17 mouse cellular contexts compared by ENCODE assay signal in genomic region chr19:60146451-60147190, GRCm38 (mm10).
A peak's percentile ranks its signal among the peaks of the same experiment; 100 is the strongest.
DNase-seq lines count a peak whose midpoint lies in the region; ATAC-seq and TF ChIP-seq lines count a peak whose summit lies in the region.
"Had no signal": no experiment of that assay in that cellular context is flagged by ENCODE, and none has a peak within 500 bp of the region (broad histone marks: within the 10 kb centered on the region; RNA-seq: fewer than 3 reads in every experiment).

No protein-coding gene starts in this region.

- H3K27ac ChIP-seq in limb, embryonic 12.5 days: no peak overlapping the region
- no peak overlapping the region for H3K27ac ChIP-seq in limb, embryonic 10.5 days
- H3K27ac ChIP-seq in embryonic facial prominence, embryonic 14.5 days (replicated peaks; ENCODE audit: low read depth, low read length): no peak overlapping the region
- H3K27ac ChIP-seq in limb, embryonic 15.5 days: no peak overlapping the region
- H3K27ac ChIP-seq: heart, embryonic 15.5 days; hindbrain, embryonic 15.5 days; neural tube, embryonic 15.5 days had no signal

- peaks cover 32% of the 10 kb centered on the region for H3K4me1 ChIP-seq in limb, embryonic 12.5 days (replicated peaks)
- peaks cover 59% of the 10 kb centered on the region for H3K4me1 ChIP-seq in limb, embryonic 10.5 days
- H3K4me1 ChIP-seq in embryonic facial prominence, embryonic 14.5 days (ENCODE audit: control insufficient read depth, insufficient read depth, low read length): no peaks in the 10 kb centered on the region; the same call in 1 of the 2 replicates
- H3K4me1 ChIP-seq in limb, embryonic 15.5 days: peaks cover 9% of the 10 kb centered on the region; the same call in 1 of the 2 replicates
- 0 out of 2 replicates have a peak, but pooled peaks cover 2% of the 10 kb centered on the region for H3K4me1 ChIP-seq in lung, adult 2 months (ENCODE audit: control insufficient read depth, insufficient read depth, low read length)
- H3K4me1 ChIP-seq: heart, embryonic 15.5 days had no signal

- H3K9ac ChIP-seq in limb, embryonic 12.5 days (replicated peaks): no peak overlapping the region
- no peak overlapping the region; the same call in 1 of the 2 replicates for H3K9ac ChIP-seq in embryonic facial prominence, embryonic 14.5 days (ENCODE audit: low read depth, low read length)
- no peak overlapping the region for H3K9ac ChIP-seq in limb, embryonic 15.5 days
- H3K9ac ChIP-seq: heart, embryonic 15.5 days; hindbrain, embryonic 15.5 days; neural tube, embryonic 15.5 days had no signal

- H3K27me3 ChIP-seq in limb, embryonic 12.5 days: peaks cover 61% of the 10 kb centered on the region
- H3K27me3 ChIP-seq in limb, embryonic 10.5 days (ENCODE audit: low read depth, poor library complexity, severe bottlenecking): peaks cover 88% of the 10 kb centered on the region
- peaks cover 17% of the 10 kb centered on the region for H3K27me3 ChIP-seq in embryonic facial prominence, embryonic 14.5 days (replicated peaks; ENCODE audit: control insufficient read depth, insufficient read depth, low read length)
- H3K27me3 ChIP-seq in limb, embryonic 15.5 days: peaks cover 57% of the 10 kb centered on the region

- no peak for TF ChIP-seq POLR2A in lung, adult 2 months (IDR thresholded peaks at IDR 0.05; ENCODE audit: borderline replicate concordance, extremely low read depth, low read depth, low read length)

- TF ChIP-seq CTCF in lung, adult 2 months (IDR thresholded peaks at IDR 0.05; ENCODE audit: insufficient read depth, low read length): no peak

- H3K36me3 ChIP-seq in limb, embryonic 12.5 days: no peaks in the 10 kb centered on the region
- H3K36me3 ChIP-seq in limb, embryonic 10.5 days: no peaks in the 10 kb centered on the region
- no peaks in the 10 kb centered on the region for H3K36me3 ChIP-seq in embryonic facial prominence, embryonic 14.5 days (ENCODE audit: control insufficient read depth, insufficient read depth, low read length)
- no peaks in the 10 kb centered on the region for H3K36me3 ChIP-seq in limb, embryonic 15.5 days
- H3K36me3 ChIP-seq: heart, embryonic 15.5 days; hindbrain, embryonic 15.5 days; neural tube, embryonic 15.5 days had no signal

- H3K4me2 ChIP-seq in limb, embryonic 12.5 days: peak overlapping the region; percentile 2; the same call in 1 of the 2 replicates
- peak overlapping the region; percentile 47 for H3K4me2 ChIP-seq in embryonic facial prominence, embryonic 14.5 days (ENCODE audit: low read depth, low read length)
- H3K4me2 ChIP-seq in limb, embryonic 15.5 days: peak overlapping the region; percentile 14; the same call in 1 of the 2 replicates
- H3K4me2 ChIP-seq: heart, embryonic 15.5 days; hindbrain, embryonic 15.5 days; neural tube, embryonic 15.5 days had no signal

- H3K9me3 ChIP-seq in limb, embryonic 12.5 days: no peaks in the 10 kb centered on the region
- no peaks in the 10 kb centered on the region for H3K9me3 ChIP-seq in limb, embryonic 10.5 days (replicated peaks)
- no peaks in the 10 kb centered on the region for H3K9me3 ChIP-seq in embryonic facial prominence, embryonic 14.5 days (ENCODE audit: control insufficient read depth, low read length)
- no peaks in the 10 kb centered on the region for H3K9me3 ChIP-seq in limb, embryonic 15.5 days
- H3K9me3 ChIP-seq: heart, embryonic 15.5 days; hindbrain, embryonic 15.5 days; neural tube, embryonic 15.5 days had no signal

- no peak for DNase-seq in limb, embryonic 10.5 days (ENCODE audit: low spot score)
- DNase-seq in brain, adult 2 months (ENCODE audit: low read depth, low spot score): peak; percentile 16
- no peak for DNase-seq in embryonic facial prominence, embryonic 14.5 days (ENCODE audit: low spot score)
- no peak for DNase-seq in lung, adult 2 months
- DNase-seq in natural killer cell, adult 2 months (ENCODE audit: low spot score in 2 of 2): no peak
- DNase-seq: adrenal gland, adult 2 months; cerebellum, adult 8-10 months; embryo, embryonic 11 days; gastrocnemius, postnatal 36 days; kidney, postnatal 25 days; lung, postnatal 36 days; right cerebral cortex, postnatal 4 days had no signal

- H3K4me3 ChIP-seq in limb, embryonic 12.5 days (replicated peaks): no peak overlapping the region
- no peak overlapping the region for H3K4me3 ChIP-seq in limb, embryonic 10.5 days
- peak overlapping the region; percentile 35 for H3K4me3 ChIP-seq in embryonic facial prominence, embryonic 14.5 days (ENCODE audit: low read depth, low read length)
- peak overlapping the region; percentile 14; the same call in 1 of the 2 replicates for H3K4me3 ChIP-seq in limb, embryonic 15.5 days
- no peak overlapping the region for H3K4me3 ChIP-seq in lung, adult 2 months (replicated peaks; ENCODE audit: extremely low read depth, low read depth, low read length)
- H3K4me3 ChIP-seq: heart, embryonic 15.5 days; hindbrain, embryonic 15.5 days; neural tube, embryonic 15.5 days had no signal

- ATAC-seq in limb, embryonic 12.5 days (ENCODE audit: insufficient number of reproducible peaks, insufficient read depth, low FRiP score, low TSS enrichment, low read depth): no peak
- ATAC-seq in embryonic facial prominence, embryonic 14.5 days (ENCODE audit: low read depth): no peak
- no peak for ATAC-seq in limb, embryonic 15.5 days (ENCODE audit: insufficient number of reproducible peaks, low FRiP score, low TSS enrichment, low read depth)

- WGBS in limb, embryonic 12.5 days: 44% methylated on average over 10 of the region's 10 CpGs
- WGBS in limb, embryonic 10.5 days: 58% methylated on average over 10 of the region's 10 CpGs
- WGBS in embryonic facial prominence, embryonic 14.5 days: 30% methylated on average over 10 of the region's 10 CpGs
- WGBS in limb, embryonic 15.5 days: 38% methylated on average over 10 of the region's 10 CpGs
- WGBS in lung, adult 2 months: 45% methylated on average over 10 of the region's 10 CpGs

Comparison
In these comparisons a context has a peak if more than half of its experiments do, and no peak if none do; other contexts are left out.
1. H3K4me3 ChIP-seq: peak in embryonic facial prominence, embryonic 14.5 days (single experiment) and limb, embryonic 15.5 days (single experiment); none in limb, embryonic 12.5 days (single experiment), limb, embryonic 10.5 days (single experiment) and lung, adult 2 months (single experiment).
2. Peak in every context shown above with its lines, with median percentiles within 50 percentile points of each other: H3K4me2 ChIP-seq.